Mouse (Mus musculus): Measurements from ENCODE around the gene Miip. TPM values are rescaled to one million over a fixed set of nuclear protein-coding genes. Genes with fewer than 3 reads are reported as not detected.

The Miip gene
- 164 and 215 TPM in 2 replicates for polyA plus RNA-seq (2012; ENCODE audit: low replicate concordance)

DNA sequence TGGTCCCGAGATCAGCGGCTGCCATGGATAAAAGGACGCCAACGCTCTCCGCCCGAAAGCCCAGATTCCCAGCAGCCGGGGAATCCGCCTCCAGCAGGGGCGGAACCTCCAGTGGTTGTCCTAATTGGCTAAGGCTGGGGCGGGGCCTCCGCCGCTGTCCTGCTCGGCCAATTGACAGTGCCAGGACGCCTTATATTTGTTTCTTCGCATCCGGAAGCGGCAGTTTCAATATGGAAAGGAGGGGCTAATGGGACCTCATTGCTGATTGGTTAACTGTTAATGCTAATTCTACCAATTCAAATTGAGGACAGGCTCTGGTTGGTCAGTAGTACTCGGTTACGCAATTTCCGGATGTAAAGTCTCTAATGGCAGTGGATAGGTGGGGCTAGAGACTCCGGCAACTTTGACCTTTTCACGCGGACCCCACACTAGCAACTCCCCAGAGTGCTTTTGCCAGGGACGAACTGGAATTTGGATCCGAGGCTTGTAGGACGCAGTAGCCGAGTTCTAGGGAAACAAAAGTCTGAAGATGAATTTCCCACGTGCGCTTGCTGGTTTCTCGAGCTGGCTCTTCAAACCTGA lies at the start of gene Miip, which contains the start of gene Fv1:
TSS of gene Miip (minus strand) at position 367 of the 582 bp plus-strand sequence.
TSS of gene Fv1 (plus strand) at position 530 of the 582 bp plus-strand sequence.

DNA sequence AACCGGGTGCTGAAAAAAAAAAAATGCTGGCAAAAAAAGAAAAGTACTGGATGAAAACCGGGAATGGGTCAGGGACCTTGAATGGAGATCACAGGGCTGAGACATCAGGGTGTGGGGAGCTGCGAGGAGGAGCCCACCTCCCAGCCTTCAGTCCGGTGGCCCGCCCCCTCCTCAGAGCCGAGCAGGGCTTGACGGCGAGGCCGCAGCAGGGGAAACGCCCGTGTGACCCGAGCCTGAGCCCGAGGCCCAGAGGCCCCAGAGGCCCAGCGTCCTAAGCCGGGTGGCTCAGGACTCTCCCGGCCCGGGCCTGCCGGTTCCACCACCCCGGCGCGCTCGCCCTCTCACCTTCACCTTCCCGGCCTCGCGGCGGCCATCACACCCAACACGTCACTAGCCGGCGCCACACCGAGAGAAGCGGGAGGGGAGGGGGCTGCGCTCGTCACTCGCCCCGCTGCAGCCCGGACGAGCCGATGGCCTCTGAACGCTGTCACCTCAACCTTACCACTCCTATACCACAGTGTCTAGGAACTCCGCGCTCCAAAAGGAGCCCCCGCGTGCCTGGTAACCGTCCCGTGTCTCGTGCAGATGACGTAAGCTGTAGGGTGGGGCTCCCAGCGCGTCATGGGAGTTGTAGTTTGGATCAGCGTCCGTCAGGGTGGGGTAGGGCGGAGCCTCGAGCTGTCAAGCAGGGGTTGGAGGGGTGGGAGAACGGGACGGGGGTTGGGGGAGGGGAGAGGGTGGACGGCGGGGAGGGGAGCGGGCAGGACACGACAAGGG lies 35.9 kb upstream of the Miip start, which contains the start of gene Mfn2:
TSS of gene Mfn2 (minus strand) at position 392 of the 777 bp plus-strand sequence.

DNA sequence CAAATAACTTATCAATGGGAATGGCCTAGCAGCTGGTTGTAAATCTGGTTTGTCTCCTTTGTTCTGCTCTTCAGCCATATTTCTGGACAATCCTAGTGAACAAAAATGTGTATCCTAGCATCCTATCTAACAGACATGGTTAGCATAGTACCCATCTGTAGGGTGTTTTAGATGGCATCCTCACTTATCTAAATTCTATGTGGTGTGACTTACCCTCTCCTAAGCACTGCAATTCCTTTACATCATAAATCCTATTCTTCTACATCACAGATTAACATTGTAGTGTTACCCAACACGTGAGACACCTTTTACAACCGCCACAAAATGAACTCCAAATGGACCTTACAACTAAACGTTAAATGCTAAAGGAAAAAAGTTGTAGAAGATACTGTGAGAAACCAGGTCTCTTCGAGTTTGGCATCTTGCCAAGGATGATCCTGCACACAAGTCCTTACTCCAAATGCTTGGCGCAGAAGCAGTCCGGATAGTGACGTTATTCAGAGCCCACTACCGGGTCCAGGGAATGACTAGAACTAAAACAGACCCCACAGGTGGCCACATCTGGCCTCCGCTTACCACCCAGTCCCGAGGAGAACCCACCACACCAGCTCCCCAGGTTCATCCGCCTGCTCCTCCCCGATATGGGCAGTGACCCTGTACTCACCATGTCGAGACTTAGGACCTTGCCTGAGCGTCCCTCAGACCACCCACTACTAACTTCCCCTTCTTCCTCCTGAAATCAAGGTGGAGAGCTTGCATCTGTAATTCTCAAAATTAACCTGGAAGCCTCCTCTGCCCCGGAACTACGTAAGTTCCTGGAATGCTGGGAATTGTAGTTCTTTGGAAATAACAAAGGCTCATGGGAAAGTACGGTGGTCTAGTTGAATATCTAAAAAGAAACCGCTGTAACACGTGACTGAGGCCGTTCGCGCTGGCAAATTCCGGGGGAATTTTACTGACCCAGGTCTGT lies 20.7 kb downstream of the Miip start, which contains the start of gene Zfp933:
TSS of gene Zfp933 (minus strand) at position 753 of the 970 bp plus-strand sequence.

Other genes starting within 250 kb of the Miip start
- gene Zfp979, start 226.3 kb downstream of the Miip start, polyA plus RNA-seq (2012; ENCODE audit: low replicate concordance), result 0.07 TPM in 1 of 2 replicates, not detected in the other
- not detected in 2 replicates for gene Zfp534, start 166.3 kb downstream of the Miip start, polyA plus RNA-seq (2012; ENCODE audit: low replicate concordance)
- gene Zfp984, start 59.0 kb downstream of the Miip start, polyA plus RNA-seq (2012; ENCODE audit: low replicate concordance), result 0.97 and 5.5 TPM in 2 replicates
- 0.33 TPM in 1 of 2 replicates, not detected in the other for gene Zfp933, start 20.4 kb downstream of the Miip start, polyA plus RNA-seq (2012; ENCODE audit: low replicate concordance)
- 0.34 and 0.38 TPM in 2 replicates for gene Fv1, start 163 bp upstream of the Miip start, polyA plus RNA-seq (2012; ENCODE audit: low replicate concordance)
- gene Mfn2, start 35.9 kb upstream of the Miip start, polyA plus RNA-seq (2012; ENCODE audit: low replicate concordance), result 16.8 and 46.1 TPM in 2 replicates
- 5.4 and 8.1 TPM in 2 replicates for gene Plod1, start 68.0 kb upstream of the Miip start, polyA plus RNA-seq (2012; ENCODE audit: low replicate concordance)
- gene 2510039O18Rik, start 72.1 kb upstream of the Miip start, polyA plus RNA-seq (2012; ENCODE audit: low replicate concordance), result 97.1 and 132 TPM in 2 replicates
- not detected in 2 replicates for gene Nppb, start 117.0 kb upstream of the Miip start, polyA plus RNA-seq (2012; ENCODE audit: low replicate concordance)
- not detected in 2 replicates for gene Nppa, start 131.9 kb upstream of the Miip start, polyA plus RNA-seq (2012; ENCODE audit: low replicate concordance)
- gene Clcn6, start 170.0 kb upstream of the Miip start, polyA plus RNA-seq (2012; ENCODE audit: low replicate concordance), result 1.5 and 1.6 TPM in 2 replicates
- 14.7 and 23.3 TPM in 2 replicates for gene Mthfr, start 170.3 kb upstream of the Miip start, polyA plus RNA-seq (2012; ENCODE audit: low replicate concordance)
- 3.4 and 11.6 TPM in 2 replicates for gene Agtrap, start 219.2 kb upstream of the Miip start, polyA plus RNA-seq (2012; ENCODE audit: low replicate concordance)